Mouse (Mus musculus): Measurements from ENCODE around the gene Gabarapl2.

The Gabarapl2 gene

DNA sequence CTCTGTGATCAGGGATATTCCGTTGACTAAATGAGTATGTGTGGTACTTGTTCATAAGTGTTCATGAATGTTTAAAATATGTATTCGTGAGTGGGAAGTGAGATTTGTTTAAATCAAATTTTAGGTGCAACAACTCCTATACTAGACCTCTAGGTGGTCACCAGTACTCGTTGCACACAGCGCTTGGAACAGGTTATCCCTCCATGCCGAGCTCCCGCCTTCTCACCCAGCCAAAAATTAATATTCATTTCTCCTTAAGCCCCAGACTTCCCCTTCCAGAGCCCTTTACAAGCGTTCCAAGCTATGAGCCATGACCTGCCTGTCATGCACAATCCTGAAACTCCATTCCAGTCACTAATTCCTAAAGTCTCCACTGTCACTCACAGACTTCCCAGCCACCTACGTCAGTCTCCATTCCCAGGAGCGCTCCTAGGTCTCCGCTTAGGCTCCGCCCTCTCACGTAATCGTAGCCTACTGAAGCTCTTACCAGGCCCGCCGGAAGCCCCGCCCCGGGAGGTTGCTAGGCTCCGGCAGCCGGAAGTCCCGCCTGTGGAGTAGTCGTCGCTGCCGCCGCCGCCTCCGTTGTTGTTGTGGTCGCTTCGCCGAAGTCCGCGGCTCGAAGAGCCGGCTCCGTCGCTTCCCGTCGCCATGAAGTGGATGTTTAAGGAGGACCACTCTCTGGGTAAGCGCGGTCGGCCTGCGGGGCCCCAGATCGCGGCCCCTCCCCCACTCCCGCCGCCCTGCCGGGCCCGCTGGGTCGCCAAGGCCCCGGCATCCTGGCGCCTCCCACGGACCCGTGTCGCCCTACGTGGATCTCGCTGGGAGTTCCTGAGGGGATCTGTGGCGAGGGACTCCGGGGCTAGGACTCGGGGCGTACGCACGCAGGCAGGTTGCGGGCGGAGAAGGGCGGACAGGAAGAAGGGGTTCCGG, at the start of gene Gabarapl2:
Gabarapl2 (plus strand) TSS at position 533 of the 930 bp plus-strand sequence.
- in situ Hi-C loops (cut with MboI, MseI): no loop called here

- in situ Hi-C loops (cut with MboI, MseI): no loop called here
These were observed 49.6 kb upstream of the Gabarapl2 start for GRCm38 (mm10) chr8:111890911-111891303.

DNA sequence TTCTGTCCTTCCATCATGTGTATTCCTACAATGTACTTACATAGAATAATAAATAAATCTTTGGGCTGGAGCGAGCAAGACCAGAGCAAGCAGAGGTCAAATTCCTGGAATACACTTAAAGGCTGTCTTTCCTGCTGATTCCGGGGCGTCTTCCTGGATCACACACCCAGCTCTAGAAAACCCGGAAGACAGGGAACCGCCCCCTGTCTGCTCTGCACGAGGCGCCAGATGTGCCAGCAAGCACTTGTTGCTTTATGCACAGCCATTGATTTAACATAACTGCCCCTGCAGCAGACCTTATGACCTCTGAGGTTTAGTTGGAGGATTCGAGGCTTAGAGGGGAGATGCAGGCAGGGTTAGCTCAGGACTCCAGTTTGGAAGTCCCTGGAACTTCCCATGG, 48.5 kb upstream of the Gabarapl2 start:
- in situ Hi-C loops (cut with MboI, MseI): no loop called here

- in situ Hi-C loops (cut with MboI, MseI): no loop called here
These were observed 47.9 kb upstream of the Gabarapl2 start for GRCm38 (mm10) chr8:111892615-111893014.

DNA sequence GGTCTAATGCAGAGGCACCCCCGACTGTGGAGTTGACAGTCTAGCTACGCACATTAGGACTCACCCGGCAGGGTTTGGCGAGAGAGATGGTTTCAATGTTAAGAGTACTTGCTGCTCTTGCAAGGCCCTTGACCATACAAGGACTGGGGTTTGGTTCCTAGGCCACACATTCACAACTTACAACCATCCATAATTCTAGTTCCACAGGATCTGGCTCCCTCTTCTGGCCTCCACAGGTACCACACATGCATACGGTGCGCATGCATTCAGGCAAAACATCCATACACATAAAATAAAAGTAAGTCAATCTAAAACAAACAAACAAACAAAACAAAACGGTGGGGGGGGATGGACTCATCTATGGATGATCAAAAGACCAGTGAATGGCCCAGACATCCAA, 45.5 kb upstream of the Gabarapl2 start:
- in situ Hi-C loops (cut with MboI, MseI): no loop called here

DNA sequence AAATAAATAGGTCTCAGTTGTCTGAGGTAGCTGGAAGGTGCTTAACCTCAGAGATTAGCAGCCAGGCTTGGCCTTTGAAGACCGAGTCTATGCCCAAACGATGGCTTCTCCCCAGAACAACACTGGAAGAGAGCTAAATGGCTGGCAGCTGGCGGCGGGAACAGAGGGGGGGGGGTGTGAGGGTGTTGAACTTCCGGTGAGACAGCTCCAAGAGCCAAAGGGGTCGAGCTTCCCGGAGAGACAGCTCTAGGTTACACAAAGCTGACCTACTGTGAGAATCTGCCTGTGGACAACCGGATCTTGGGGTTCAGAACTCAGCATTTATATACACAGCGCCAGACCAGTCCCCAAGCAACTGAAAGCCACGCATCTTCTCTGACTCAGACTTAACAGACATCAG, 41.9 kb upstream of the Gabarapl2 start:
- in situ Hi-C loops (cut with MboI, MseI): no loop called here

GRCm38 (mm10) chr8:111902080-111902479, 38.4 kb upstream of the Gabarapl2 start:
- in situ Hi-C loops (cut with MboI, MseI): no loop called here

DNA sequence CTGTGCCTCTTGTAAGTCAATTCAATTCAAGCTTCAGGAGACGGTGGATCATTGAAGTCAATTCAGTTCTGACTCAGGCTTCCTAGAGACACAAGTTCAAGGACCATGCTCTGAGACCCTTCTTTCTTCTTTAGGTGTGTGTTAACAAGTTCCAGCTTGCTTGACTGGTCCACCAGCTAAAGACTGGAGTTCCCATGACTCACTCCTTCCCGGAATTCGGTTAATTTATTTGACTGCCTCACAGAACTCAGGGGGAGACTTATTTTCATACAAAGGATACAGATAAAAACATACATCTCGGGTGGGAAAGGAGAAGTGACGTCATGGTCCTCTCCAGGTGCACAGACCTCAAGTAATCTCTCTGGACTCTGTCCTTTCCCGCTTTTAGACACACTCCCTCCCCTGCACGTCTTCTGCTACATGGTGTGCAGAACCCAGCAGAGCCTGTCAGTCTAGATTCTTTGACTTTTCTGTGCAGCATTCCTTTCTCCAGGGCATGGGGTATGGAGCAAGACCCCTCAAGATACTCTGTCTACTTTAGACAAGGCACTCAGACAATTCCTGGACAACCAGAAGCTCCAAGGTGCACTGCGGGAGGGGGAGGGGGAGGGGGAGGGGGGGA, 34.9 kb upstream of the Gabarapl2 start:
- in situ Hi-C loops (cut with MboI, MseI): no loop called here

GRCm38 (mm10) chr8:111909621-111910450, 30.7 kb upstream of the Gabarapl2 start, which contains the start of gene Chst5:
Gene Chst5 (minus strand): TSS chr8:111910447.
- in situ Hi-C loops (cut with MboI, MseI): no loop called here

- in situ Hi-C loops (cut with MboI, MseI): no loop called here
These were observed 28.9 kb upstream of the Gabarapl2 start for GRCm38 (mm10) chr8:111911572-111911971.

- in situ Hi-C loops (cut with MboI, MseI): no loop called here
These were observed 27.6 kb upstream of the Gabarapl2 start for GRCm38 (mm10) chr8:111912860-111913432.

- in situ Hi-C loops (cut with MboI, MseI): no loop called here
These were observed 20.8 kb upstream of the Gabarapl2 start for GRCm38 (mm10) chr8:111919663-111920062.

GRCm38 (mm10) chr8:111920971-111921370, 19.5 kb upstream of the Gabarapl2 start:
- in situ Hi-C loops (cut with MboI, MseI): no loop called here

GRCm38 (mm10) chr8:111923383-111923804, 17.1 kb upstream of the Gabarapl2 start:
- in situ Hi-C loops (cut with MboI, MseI): no loop called here

DNA sequence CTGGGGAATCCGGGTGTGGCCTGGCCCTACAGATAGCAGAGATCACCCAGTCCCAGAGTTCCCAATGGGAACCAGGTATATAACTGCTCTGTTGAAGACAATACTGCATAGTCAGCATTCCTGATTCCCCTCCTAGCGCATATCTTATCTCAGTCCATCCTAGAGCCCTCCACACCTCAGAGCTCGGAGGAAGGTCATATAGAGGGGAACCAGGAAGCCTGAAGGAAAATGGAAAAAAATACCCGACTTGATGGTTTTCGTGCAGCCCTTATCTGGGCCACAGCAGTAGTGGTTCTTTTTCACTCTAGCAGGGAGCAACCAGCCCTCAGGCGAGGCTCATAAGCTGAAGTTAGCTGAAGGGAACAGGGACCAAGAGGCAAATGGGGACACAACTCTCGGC, 15.5 kb upstream of the Gabarapl2 start:
- in situ Hi-C loops (cut with MboI, MseI): no loop called here

DNA sequence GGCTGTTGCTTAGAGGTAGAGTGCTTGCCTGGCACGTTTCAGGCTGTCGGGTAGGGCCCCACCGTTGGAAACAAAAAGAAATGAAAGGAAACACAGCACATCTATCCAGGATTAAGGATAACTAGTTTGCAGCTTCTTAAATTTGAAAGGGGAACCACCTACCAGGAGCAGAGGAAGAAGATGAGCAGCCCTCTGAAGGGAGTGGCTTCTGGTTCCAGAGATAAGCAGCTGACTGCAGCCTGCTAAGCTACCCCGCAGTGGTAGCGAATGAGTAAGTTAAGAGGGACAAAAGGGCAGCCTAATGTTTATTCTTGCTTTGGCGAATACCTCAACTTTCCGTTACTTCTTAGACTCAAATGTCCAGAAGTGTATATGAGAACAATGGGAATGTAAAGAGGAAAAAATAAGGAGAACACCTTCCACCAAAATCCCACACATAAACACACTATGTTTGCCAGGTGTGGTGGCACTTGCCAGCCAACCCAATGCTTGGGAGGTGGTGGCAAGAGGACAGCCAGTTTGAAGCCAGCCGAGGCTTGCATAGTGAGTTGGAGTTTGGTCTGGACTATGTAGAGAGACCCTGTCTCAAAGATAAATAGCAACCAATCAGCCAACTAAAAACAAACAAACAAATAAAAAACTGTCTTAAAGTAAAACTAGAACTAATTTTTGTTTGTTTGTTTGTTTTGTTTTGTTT, 10.7 kb upstream of the Gabarapl2 start:
- in situ Hi-C loops (cut with MboI, MseI): no loop called here

- in situ Hi-C loops (cut with MboI, MseI): no loop called here
These were observed 8.8 kb upstream of the Gabarapl2 start for GRCm38 (mm10) chr8:111931721-111932120.

DNA sequence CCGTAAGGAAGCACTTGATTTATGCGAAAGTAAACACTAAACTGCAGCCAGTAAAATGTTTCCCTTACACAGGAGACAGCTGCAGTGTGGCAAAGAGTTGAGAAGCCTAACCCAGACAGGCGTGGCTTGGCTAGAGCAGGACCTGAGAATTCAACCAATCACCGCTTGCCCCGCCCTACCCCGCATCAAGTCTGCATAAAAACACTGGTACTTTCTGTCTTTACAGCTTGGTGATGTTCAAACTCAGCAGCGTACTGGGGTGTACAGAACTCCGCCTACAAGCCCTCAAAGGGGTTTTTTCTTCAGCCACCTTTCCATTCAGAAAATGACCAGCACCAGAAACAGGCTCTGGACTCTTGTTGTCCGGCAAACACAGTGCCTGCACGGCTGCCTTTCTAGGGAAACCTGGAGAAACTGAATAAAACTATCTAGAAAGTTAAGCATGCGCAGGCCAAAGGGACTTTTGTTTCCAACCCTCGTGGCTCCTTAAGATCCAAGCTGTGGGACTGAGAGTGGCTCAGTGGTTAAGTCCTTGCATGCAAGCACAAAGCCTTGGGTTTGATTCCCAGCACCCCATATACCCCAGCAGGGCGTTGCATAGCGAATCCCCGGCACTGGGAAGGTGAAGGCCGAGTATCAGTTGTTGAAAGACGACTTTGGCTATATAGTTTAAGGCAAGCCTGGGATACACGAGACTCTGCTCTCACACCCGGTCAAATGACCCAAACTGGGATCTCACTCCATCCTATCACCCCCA, 7.7 kb upstream of the Gabarapl2 start:
- in situ Hi-C loops (cut with MboI, MseI): no loop called here

- in situ Hi-C loops (cut with MboI, MseI): no loop called here
These were observed 7.0 kb upstream of the Gabarapl2 start, which contains the start of gene Tmem231 for GRCm38 (mm10) chr8:111933348-111934076. Gene Tmem231 (minus strand): TSS chr8:111933881.

Data from T-helper 17 cell (primary cell).